Mouse (Mus musculus): Measurements from ENCODE around the gene Stk40. TPM values are rescaled to one million over a fixed set of nuclear protein-coding genes. Genes with fewer than 3 reads are reported as not detected.

The Stk40 gene
- polyA plus RNA-seq, 1 experiment from 2014 or later = 13.9 TPM

DNA sequence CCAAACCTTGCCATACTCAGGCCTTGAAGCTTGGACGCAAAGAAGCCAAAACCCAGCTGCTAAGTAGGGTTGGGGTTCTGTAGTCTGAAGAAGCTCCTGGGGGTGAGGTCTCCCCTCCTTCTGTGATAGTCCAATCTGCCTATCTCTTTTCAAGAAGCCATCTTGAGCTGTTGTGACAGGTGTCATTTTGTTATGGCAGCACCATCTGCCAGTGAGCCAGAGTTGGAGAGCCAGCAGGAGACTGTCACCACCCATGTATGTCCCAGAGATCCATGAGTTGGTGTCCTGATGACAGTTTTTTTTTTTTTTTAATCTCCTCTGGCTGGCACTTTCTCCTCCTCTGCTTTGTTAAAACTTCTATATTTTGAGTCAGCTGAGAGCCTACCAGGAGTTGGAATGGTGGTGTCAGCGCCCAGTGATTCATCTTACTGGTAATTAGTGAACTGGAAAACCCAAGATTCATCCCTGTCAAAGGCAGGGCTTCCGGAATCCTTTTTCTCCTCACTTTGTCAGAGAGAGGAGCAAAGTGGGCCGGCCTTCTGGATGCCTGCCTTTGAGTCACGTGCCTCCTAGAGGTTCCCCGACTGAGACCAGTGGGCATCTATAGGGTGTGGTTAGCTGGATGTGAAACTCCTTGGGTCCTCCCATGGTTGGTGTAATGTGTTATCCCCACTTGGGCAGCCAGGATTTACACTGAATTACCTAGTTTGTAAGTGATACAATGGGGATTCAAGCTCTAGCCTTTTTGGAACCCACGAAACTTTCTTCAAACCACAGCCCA is 1.5 kb upstream of the Stk40 start:
- Histone ChIP-seq H3K27me3 (no peaks in the 10 kb centered on the region), H3K4me2 (peak overlapping the region; percentile 99), H3K27ac (peak overlapping the region; percentile 98), H3K4me3 (replicated peaks) (peak overlapping the region; percentile 98), H3K4me1 (replicated peaks) (peaks cover 93% of the 10 kb centered on the region), H3K9me3 (replicated peaks) (no peaks in the 10 kb centered on the region), H3K36me3 (peaks cover 14% of the 10 kb centered on the region), H3K9ac (peak overlapping the region; percentile 95)
- ATAC-seq (ENCODE audit: low read depth) = peak; percentile 58
- DNase-seq = peak; percentile 63
- WGBS (ENCODE audit: insufficient replicate concordance) = 46% methylated on average over 7 of the region's 7 CpGs

DNA sequence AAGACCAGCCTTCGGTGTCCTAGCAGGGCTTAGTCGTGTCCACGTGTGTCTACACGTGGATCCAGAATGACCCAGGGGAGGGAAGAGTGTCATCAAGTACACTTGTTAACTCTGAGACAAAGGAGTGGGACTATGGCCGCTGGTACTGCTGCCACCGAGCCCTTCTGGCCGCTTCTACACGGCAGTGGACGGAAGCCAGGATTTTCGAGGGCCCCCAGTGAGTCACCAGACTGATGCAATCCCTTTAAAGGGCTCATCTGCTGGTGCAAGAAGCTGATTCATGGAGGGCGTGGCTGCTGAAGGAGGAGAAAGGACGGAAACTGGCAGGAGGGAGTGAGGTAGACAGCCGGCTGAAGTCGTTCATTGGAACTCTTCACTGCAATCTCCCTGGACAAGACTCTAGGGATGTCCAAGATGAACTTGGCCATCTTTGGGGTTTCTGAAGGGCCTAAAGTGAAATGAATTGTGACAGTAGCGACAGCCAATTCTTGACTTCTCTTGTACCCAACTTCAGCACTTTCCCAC is 638 bp upstream of the Stk40 start:
- peak overlapping the region; percentile 99 for H3K4me2 ChIP-seq
- peak; percentile 80 for ATAC-seq (ENCODE audit: low read depth)
- peak overlapping the region; percentile 95 for H3K9ac ChIP-seq
- DNase-seq = peak; percentile 89
- H3K9me3 ChIP-seq (replicated peaks) = no peaks in the 10 kb centered on the region
- peaks cover 93% of the 10 kb centered on the region for H3K4me1 ChIP-seq (replicated peaks)
- peak overlapping the region; percentile 98 for H3K4me3 ChIP-seq (replicated peaks)
- WGBS (ENCODE audit: insufficient replicate concordance) = under 1% methylated on average over 15 of the region's 15 CpGs
- peak overlapping the region; percentile 98 for H3K27ac ChIP-seq
- H3K36me3 ChIP-seq = peaks cover 9% of the 10 kb centered on the region
- H3K27me3 ChIP-seq = no peaks in the 10 kb centered on the region

DNA sequence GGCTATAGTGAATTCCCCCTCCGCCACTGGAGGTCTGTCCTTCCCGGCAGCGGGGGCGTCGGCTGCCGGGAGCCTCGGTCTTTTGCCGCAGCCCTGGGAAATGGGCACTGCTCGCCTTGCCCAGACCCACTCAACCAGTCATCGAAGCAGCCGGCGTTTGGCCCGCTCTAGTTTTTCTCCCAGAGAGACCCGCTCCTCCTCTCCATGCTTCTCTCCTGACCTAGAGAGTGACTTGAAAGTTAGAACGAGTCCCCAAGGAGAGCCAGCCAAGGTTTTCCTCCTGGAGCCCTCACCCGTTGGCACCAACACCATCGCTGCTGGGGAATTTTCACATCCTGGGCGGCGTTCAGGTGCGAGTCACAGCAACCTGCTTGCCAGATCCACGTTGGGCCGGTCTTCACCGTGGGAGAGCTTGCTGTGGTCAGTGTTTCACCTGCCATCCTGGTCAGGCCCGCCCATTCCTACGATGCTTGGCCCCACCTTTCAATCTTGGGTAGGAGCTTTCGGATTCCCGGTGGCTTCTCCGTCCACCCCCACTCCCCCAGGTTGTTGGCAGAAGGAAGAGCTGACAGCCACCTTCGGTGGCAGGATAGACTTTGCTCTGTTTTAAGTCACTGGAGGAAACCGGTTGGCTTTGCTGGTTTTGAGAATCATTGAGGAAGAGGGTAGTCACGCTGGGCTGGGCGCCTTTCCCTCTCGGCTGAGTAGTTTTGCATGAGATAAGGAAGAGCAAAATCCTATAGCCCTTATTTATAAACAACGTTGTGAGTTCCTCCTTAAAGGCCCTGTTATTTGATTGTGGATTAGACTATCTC is 711 bp downstream of the Stk40 start:
- peaks cover 93% of the 10 kb centered on the region for H3K4me1 ChIP-seq (replicated peaks)
- peak overlapping the region; percentile 98 for H3K4me3 ChIP-seq (replicated peaks)
- DNase-seq = peak; percentile 23
- peak overlapping the region; percentile 95 for H3K9ac ChIP-seq
- ATAC-seq (ENCODE audit: low read depth) = 0 out of 2 replicates have a peak, but pooled peaks have one; percentile 4
- H3K27me3 ChIP-seq = no peaks in the 10 kb centered on the region
- WGBS (ENCODE audit: insufficient replicate concordance) = under 1% methylated on average over 34 of the region's 34 CpGs
- no peaks in the 10 kb centered on the region for H3K36me3 ChIP-seq
- no peaks in the 10 kb centered on the region for H3K9me3 ChIP-seq (replicated peaks)
- peak overlapping the region; percentile 99 for H3K4me2 ChIP-seq
- peak overlapping the region; percentile 98 for H3K27ac ChIP-seq

DNA sequence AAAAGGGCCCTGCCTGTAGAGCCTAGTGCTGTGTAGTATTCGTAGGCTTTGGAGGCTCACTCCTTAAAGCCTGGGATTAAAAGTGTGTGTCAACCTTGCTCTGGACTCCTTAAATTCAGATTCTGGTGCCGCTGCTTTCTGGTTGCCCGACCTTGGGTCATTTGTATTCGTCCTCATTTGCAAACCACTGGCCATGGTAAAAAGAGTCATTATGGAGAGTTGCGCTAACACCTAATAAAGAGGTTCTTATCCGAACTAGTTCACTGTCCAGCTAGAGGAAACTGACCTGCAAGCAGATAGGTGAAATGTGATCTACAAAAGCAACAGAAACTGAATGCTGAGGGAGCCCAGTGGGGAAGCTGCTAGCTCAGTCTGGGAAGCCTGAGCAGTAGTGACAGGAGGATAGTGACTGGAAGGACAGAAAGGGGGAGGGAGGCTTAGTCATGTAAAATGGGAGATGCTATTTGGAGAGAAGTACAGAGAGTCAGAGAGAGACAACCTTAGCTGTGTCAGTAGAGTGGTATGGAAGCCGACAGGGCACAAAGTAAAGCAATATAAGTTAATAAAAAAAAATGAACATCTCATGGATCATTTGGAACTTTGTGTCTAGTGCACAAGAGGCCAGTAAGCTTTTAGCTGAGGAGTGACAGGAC is 1.5 kb downstream of the Stk40 start:
- Histone ChIP-seq H3K27ac (peak overlapping the region; percentile 98; the same call in 1 of the 2 replicates), H3K36me3 (no peaks in the 10 kb centered on the region), H3K4me2 (peak overlapping the region; percentile 99), H3K4me3 (replicated peaks) (peak overlapping the region; percentile 98), H3K9me3 (replicated peaks) (no peaks in the 10 kb centered on the region), H3K4me1 (replicated peaks) (peaks cover 93% of the 10 kb centered on the region), H3K27me3 (no peaks in the 10 kb centered on the region), H3K9ac (peak overlapping the region; percentile 95)
- DNase-seq (no peak), ATAC-seq (ENCODE audit: low read depth) (no peak)
- 71% methylated on average over 7 of the region's 7 CpGs for WGBS (ENCODE audit: insufficient replicate concordance)

DNA sequence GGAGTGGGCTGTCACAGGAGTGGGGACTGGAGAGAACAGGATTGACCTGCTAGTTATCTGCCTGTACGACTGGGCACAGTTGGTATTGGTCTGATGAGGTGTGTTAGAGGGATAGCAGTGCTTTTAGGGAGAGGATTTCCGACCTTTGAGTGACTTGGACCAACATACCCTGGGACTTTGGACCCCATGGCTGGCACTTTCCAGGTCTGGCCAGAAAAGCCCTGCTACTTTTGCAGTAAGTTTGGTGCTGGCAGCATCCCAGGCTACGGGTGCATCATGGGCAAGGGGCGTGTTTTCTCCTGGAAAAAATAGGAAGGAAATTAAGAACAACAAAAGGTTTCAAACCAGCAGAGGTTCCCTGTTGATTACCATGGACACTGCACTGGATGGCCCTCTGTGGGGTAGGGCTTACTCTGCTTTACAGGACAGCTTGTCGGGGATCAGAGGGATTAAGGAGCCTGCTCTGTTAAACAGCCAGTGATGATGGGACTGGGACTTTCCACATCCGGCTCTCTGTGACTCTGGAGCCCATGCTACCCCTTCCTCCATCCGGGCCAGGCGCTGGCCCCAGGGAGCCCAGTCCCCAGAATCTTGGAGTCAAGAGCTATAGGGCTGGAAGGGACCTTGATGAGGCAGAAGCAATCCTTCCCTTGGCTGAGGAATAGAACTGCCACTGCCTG is 4.4 kb downstream of the Stk40 start:
- peaks cover 82% of the 10 kb centered on the region for H3K4me1 ChIP-seq (replicated peaks)
- no peak overlapping the region for H3K4me2 ChIP-seq
- no peak for DNase-seq

DNA sequence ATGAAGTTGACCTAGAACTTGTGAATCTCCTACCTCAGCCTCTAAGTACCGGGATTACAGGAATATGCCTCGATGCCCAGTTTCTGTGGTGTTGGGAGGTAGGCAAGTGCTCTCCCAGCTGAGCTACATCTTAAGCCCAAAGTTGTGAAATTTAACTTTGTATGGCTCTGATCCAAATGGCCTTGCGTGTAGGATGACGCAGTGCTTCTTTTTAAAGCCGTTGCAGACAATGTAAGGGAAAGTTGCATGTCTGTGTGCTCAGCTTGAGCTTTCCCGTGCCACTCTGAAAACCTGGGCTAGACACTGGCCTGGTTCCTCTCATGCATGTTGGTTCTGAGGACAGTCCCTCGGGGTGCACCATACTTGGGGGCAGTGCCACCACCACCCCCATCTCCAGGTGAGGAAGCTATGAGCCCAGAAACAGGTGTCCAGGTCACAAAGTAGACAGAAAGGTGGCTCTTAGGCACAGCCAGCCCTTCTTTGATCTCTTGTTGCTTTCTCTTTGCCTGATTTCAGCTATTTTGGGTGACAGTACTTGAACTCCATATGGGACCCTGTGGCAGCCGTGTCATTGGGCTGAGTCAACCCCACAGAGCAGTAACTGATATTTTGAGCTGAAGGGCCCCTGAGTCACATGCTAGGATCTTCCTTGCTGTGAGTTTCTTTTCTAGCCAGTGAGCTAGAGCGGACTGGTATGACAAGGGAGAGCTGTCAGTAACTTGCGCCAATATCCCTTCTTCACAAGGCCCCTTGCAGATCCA is 6.0 kb downstream of the Stk40 start:
- Histone ChIP-seq H3K27ac (peak overlapping the region; percentile 73), H3K4me1 (replicated peaks) (peaks cover 86% of the 10 kb centered on the region), H3K9me3 (replicated peaks) (no peaks in the 10 kb centered on the region), H3K27me3 (no peaks in the 10 kb centered on the region), H3K4me2 (peak overlapping the region; percentile 37), H3K4me3 (replicated peaks) (no peak overlapping the region), H3K9ac (peak overlapping the region; percentile 39), H3K36me3 (no peaks in the 10 kb centered on the region)
- 0 out of 2 replicates have a peak, but pooled peaks have one; percentile 2 for ATAC-seq (ENCODE audit: low read depth)
- WGBS (ENCODE audit: insufficient replicate concordance) = 60% methylated on average over 10 of the region's 10 CpGs
- no peak for DNase-seq

More for the DNA sequence above, 4.4 kb downstream of the Stk40 start:
- Histone ChIP-seq H3K9me3 (replicated peaks) (no peaks in the 10 kb centered on the region), H3K4me3 (replicated peaks) (no peak overlapping the region), H3K27me3 (no peaks in the 10 kb centered on the region), H3K36me3 (no peaks in the 10 kb centered on the region), H3K9ac (0 out of 2 replicates have a peak overlapping the region, but pooled peaks have one; percentile 36), H3K27ac (no peak overlapping the region)
- ATAC-seq (ENCODE audit: low read depth) = no peak
- 62% methylated on average over 8 of the region's 8 CpGs for WGBS (ENCODE audit: insufficient replicate concordance)

DNA sequence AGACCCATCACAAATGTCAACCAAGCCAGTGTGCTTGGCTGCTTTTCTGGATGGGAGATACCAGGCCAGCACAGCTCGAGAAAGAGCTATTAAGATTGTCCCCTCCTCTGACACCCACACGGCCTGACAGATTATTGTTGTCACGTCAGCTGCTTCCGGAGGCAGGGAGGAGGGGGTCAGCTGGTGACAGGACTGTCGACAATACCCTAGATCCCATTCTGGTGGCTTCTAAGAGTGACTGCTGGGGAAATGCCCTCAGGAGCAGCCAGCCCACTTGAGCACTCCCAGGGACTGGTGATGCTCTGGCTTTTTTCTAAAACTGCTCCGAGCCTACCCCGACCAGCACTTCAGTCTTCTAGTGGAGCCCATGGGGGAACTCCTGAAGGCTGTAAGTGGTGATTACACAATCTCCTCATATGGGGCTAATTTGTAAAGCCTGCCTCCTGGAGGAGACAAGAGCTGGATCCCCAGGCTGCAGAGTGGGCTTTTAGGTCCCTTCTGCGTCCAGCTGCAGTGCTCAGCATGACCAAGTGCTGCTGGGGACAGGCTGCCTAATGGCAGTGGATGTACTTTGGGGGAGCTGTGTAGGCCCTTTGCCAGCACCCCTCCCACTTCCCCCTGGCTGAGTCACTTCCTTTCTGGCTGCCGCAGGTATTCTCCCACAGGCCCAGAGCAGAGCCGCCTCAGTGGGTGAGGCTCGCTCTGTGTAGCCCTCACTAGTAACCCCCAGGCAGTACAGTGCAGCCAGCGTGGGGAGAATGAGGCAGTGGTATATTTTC is 6.8 kb downstream of the Stk40 start:
- WGBS (ENCODE audit: insufficient replicate concordance) = 10% methylated on average over 12 of the region's 12 CpGs
- DNase-seq (no peak), ATAC-seq (ENCODE audit: low read depth) (peak; percentile 47)
- Histone ChIP-seq H3K36me3 (no peaks in the 10 kb centered on the region), H3K4me1 (replicated peaks) (peaks cover 86% of the 10 kb centered on the region), H3K27me3 (no peaks in the 10 kb centered on the region), H3K4me2 (peak overlapping the region; percentile 37), H3K9ac (peak overlapping the region; percentile 39), H3K4me3 (replicated peaks) (no peak overlapping the region), H3K9me3 (replicated peaks) (no peaks in the 10 kb centered on the region), H3K27ac (peak overlapping the region; percentile 73)

DNA sequence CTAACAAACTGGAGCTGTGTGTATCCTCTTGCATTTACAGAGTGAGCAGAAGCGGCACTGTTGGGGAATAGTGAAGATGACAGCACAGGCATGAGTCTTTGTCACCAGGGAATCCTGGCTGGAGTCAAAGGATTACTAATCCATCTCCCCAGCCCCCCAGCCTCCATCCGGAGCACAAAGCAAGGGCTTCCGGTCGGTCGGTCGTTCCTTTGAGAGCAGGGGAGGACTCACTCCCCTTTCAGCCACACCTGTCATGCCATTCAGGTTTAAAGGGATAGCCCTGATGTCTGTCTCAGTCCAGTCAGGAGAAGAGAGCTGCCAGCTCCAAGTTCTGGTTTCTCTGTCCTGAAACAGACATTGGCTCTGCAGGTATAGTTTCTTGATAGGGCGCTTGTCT is 7.4 kb downstream of the Stk40 start:
- peak overlapping the region; percentile 73 for H3K27ac ChIP-seq
- no peaks in the 10 kb centered on the region for H3K9me3 ChIP-seq (replicated peaks)
- H3K4me2 ChIP-seq = peak overlapping the region; percentile 37
- no peak for DNase-seq
- H3K9ac ChIP-seq = peak overlapping the region; percentile 39; the same call in 1 of the 2 replicates
- no peak for ATAC-seq (ENCODE audit: low read depth)
- H3K36me3 ChIP-seq = no peaks in the 10 kb centered on the region
- H3K4me3 ChIP-seq (replicated peaks) = no peak overlapping the region
- peaks cover 86% of the 10 kb centered on the region for H3K4me1 ChIP-seq (replicated peaks)
- no peaks in the 10 kb centered on the region for H3K27me3 ChIP-seq
- WGBS (ENCODE audit: insufficient replicate concordance) = 33% methylated on average over 7 of the region's 7 CpGs

DNA sequence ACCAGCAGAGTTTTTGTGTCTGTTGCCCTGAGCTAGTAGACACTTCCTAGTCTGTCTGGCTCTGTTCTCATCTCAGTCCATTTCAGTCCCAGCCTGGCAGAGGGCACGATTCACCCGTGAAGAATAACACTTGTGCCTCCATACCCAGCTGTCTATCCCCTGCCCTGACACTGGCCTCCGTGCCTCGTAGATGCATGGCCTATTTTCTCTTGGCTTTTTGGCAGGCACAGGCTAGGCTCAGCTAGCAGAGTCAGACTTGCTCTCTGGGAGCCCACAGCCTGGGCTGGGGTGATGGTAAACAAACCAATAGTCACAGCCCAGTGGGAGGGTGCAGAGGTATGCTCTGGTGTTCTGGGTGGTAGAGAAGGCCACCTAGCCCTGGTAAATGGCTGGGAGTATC is 9.5 kb downstream of the Stk40 start:
- Histone ChIP-seq H3K36me3 (peaks cover 5% of the 10 kb centered on the region; the same call in 1 of the 2 replicates), H3K4me1 (replicated peaks) (peaks cover 66% of the 10 kb centered on the region), H3K4me2 (no peak overlapping the region), H3K9ac (peak overlapping the region; percentile 17; the same call in 1 of the 2 replicates), H3K4me3 (replicated peaks) (no peak overlapping the region), H3K27ac (no peak overlapping the region), H3K27me3 (no peaks in the 10 kb centered on the region), H3K9me3 (replicated peaks) (no peaks in the 10 kb centered on the region)
- no peak for ATAC-seq (ENCODE audit: low read depth)
- no peak for DNase-seq
- WGBS (ENCODE audit: insufficient replicate concordance) = 69% methylated on average over 4 of the region's 4 CpGs
